Mouse (Mus musculus) olfactory bulb, adult 2 months (tissue): ENCODE data around the gene Gm4869. TPM values are rescaled to one million over a fixed set of nuclear protein-coding genes. Genes with fewer than 3 reads are reported as not detected.

Source experiments
- H3K27ac ChIP-seq: fragments of 200-500 bp; 2 replicates; pipeline ENCODE4 v1.5.1; 2012; ENCODE audit warnings: low read depth, low read length; ENCODE audit not compliant: insufficient read depth
- H3K4me1 ChIP-seq: fragments of 200-500 bp; 2 replicates; pipeline ENCODE4 v1.6.1; 2012; ENCODE audit warnings: low read length; ENCODE audit not compliant: control insufficient read depth, insufficient read depth
- H3K4me3 ChIP-seq: fragments of 200-500 bp; 2 replicates; pipeline ENCODE4 v1.5.1; 2012; ENCODE audit warnings: mild to moderate bottlenecking, low read depth, low read length, moderate library complexity; ENCODE audit not compliant: insufficient read depth
- CTCF ChIP-seq: fragments of 200-500 bp; IDR thresholded peaks from 2 replicates; pipeline ENCODE4 v1.5.1; 2012; ENCODE audit warnings: low read depth, mild to moderate bottlenecking, low read length, moderate library complexity; ENCODE audit not compliant: insufficient read depth
- POLR2A ChIP-seq: fragments of 200-500 bp; IDR thresholded peaks from 2 replicates; pipeline ENCODE4 v1.6.1; 2012; ENCODE audit warnings: mild to moderate bottlenecking, low read depth, low read length, moderate library complexity; ENCODE audit not compliant: insufficient read depth
- WGBS: fragments of 180-500 bp; shearing (Covaris S2); methylation state at CpG from one replicate; pipeline ENCODE4 v1.1.7; 2018; 5-methylcytosine and 5-hydroxymethylcytosine counted together
- polyA plus RNA-seq: library from polyadenylated mRNA; stranded (reverse); fragments of >200 nt; gene quantifications from 2 replicates; pipeline ENCODE4 v1.2.4, GENCODE M21; 2012; ENCODE audit warnings: low replicate concordance; ENCODE audit not compliant: missing spikeins, insufficient read depth, insufficient read length

Gene Gm4869
- polyA plus RNA-seq: not detected in 2 replicates

DNA sequence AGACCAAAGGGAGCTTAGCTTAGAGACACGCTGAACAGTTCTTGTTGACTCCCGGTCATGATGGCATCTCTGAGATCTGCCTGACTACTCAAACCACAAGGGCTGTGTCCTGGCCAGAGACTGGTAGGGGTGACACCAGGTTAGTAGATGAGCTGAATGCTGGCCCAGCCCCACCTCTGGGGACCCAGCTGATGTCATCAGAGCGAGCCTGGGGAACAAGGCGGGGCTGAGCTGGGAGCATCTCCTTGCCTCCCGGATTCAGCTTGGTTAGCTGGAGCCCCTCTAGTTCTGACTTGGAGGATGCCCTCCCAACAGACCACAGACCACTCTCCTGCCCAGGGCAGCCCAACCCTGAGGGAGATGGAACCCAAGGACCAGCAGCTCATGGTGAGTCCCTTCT, at the start of gene Gm4869:
Gene Gm4869 (plus strand): TSS at position 301 of the 400 bp plus-strand sequence.
- 84% methylated on average over 5 of the region's 5 CpGs for WGBS
- Histone ChIP-seq H3K4me3 (no peak within 1 kb of the TSS), H3K27ac (no peak within 1 kb of the TSS), H3K4me1 (no peaks in the 10 kb centered on the region; the same call in 1 of the 2 replicates)
- no peak for TF ChIP-seq POLR2A
- no peak for TF ChIP-seq CTCF

DNA sequence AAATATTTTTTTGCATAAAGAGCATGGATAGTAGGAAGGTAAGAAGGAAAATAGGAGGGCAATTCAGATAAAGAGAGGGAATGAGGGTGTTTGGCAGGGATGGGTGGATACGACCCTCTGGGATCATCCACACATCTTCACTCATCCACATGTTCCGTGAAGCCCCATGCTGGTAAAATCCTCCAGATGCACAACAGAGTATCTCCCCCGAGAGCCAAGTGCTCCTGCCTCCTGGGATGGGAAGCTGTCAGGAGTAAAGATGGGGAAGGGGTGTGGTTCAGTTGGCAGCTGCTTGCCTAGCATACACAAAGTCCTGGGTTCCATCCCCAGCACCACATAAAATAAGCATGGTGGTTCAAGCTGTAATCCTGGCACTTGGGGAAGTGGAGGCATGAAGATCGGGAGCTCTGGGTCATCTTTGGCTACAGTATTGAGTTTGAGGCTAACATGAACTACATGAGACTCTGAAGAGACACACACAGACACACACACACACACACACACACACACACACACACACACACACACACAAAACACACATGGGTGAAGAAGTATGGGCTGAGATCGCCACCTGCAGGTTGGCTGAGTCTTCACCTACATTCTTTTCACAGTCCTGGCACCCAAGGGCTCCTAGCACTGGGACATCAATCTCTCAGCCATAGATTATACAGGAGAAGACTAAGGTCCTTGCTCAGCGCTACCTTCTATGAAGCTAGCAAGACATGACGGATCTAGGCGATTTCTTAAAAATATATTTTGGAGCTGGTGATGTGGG, 49.1 kb upstream of the Gm4869 start:
- Histone ChIP-seq H3K4me1 (no peaks in the 10 kb centered on the region), H3K27ac (no peak overlapping the region), H3K4me3 (no peak overlapping the region)
- no peak for TF ChIP-seq CTCF
- no peak for TF ChIP-seq POLR2A
- WGBS: 67% methylated on average over 8 of the region's 8 CpGs

DNA sequence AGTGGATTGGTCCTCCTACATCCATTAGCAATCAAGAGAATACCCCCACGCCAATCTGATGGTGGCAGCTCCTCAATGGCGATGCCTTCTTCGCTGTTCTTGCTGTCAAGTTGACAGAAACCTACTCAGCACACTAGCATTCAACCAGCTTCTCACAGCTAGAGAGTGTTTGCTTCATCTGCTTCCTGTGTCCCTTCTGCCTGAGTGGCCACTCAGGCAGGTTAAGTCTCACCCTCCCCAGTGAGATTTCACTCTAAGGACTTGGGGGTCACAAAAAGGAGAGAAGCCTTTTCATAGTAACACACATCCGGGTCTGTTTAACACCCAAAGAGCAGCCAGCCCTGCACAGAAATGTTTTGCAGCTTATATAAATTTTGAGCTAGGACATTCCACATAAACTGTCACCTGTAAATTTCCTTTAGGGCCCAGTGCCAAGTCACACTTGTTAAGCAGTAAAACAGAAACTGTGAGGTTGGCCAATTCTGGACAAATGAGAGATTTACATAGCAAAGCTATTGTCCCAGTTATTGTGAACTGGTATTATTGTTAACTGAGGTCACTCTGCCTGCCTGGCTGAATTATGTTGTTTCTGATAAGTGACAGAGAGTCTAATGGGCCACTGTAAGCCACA, 42.7 kb upstream of the Gm4869 start:
- no peak overlapping the region for H3K4me3 ChIP-seq
- no peaks in the 10 kb centered on the region for H3K4me1 ChIP-seq
- TF ChIP-seq POLR2A: no peak
- TF ChIP-seq CTCF: no peak
- WGBS: 82% methylated on average over 4 of the region's 4 CpGs
- H3K27ac ChIP-seq: no peak overlapping the region

DNA sequence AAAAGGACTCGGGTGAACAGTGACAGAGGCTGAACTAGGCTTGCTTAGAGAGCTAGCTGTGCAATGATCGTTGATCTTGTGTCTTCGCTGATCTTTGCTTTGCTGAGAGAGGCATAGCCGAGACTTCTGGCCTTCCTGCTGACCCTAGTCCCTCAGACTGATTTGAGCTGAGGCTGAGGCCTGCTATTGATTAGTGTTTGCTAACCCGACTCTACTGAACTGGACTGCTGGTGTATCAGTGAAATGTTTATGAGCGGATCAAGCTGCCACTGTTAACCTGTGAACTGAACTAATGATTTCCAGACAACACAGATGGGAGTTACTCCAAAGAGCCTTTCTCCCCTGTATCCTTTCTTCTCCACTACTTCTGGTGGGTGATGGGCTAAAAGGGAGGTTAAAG, 40.3 kb upstream of the Gm4869 start:
- Histone ChIP-seq H3K4me1 (no peaks in the 10 kb centered on the region), H3K4me3 (no peak overlapping the region), H3K27ac (no peak overlapping the region)
- no peak for TF ChIP-seq CTCF
- TF ChIP-seq POLR2A: no peak
- 82% methylated on average over 6 of the region's 6 CpGs for WGBS

DNA sequence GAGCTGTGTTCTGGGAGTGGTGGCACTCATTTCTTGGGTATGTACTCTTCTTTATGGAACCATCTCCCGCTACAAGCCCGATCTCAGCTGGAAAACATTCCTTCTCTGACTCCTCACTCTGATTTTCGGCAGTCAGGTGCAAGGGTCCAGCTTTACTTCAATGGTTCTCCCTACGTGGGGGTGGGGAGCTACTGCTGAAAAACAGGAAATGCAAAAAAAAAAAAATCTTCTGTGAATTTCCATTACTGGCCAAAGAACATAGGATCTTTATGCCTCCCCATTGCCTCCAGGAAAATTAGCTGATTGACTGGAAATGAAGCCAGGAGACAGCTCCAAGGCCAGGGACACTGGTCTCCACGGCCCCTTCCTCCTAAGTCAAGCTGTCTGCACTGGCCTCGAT, 38.8 kb upstream of the Gm4869 start:
- Histone ChIP-seq H3K4me3 (no peak overlapping the region), H3K27ac (no peak overlapping the region), H3K4me1 (no peaks in the 10 kb centered on the region)
- 81% methylated on average over 6 of the region's 6 CpGs for WGBS
- TF ChIP-seq CTCF: no peak

DNA sequence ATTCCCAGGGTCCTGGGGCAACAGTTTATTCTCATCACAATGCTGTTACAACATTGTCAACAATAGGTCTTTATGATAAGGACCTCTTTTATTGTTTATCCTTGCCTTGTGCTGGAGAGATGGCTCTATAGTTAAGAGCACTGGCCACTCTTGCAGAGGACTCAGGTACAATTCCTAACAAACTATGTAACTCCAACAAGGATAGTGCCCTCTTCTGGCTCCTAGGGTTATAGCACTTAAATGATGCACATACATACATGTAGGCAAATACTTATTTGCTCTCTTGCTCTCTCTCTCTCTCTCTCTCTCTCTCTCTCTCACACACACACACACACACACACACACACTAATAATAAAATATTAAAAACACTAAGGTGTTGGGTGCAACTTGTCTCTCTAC, 36.6 kb upstream of the Gm4869 start:
- no peaks in the 10 kb centered on the region for H3K4me1 ChIP-seq
- no peak overlapping the region for H3K4me3 ChIP-seq
- TF ChIP-seq CTCF: no peak
- no peak for TF ChIP-seq POLR2A
- no peak overlapping the region for H3K27ac ChIP-seq

DNA sequence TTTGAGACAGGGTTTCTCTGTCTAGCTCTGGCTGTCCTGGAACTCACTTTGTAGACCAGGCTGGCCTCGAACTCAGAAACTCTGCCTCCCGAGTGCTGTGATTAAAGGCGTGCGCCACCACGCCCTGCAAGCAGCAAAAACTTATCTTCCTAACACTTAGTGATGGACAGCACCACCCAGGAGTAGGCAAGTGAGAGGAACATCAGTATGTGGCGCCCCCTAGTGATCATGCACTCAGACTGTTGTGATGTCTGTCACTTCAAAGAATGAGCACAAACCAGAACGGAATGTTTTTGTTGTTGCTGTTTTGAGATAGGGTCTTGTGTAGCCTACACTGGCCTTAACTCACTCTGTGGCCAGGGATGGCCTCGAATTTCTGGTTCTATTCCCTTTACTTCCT, 34.1 kb upstream of the Gm4869 start:
- Histone ChIP-seq H3K4me3 (no peak overlapping the region), H3K4me1 (no peaks in the 10 kb centered on the region), H3K27ac (no peak overlapping the region)
- WGBS: 49% methylated on average over 8 of the region's 8 CpGs
- TF ChIP-seq POLR2A: no peak
- no peak for TF ChIP-seq CTCF

DNA sequence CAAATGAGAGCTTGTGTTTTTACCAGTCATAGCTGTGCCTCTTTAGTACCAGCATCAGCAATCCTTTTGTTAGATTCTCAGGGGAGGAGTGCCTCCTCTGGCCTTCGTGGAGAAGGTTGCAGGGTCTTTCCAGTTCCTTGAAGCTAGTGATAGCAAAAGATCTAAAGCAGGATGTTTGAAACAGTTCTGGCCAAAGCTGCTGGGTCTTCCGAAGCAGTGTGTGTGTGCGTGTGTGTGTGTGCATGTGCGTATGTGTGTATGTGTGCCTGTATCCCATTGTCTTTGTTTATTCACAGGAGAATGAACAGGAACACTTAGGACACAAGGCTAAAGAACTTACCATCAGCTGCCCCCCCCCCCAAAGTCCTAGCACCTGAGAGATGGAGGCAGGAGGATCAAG, 30.8 kb upstream of the Gm4869 start:
- Histone ChIP-seq H3K4me1 (no peaks in the 10 kb centered on the region), H3K27ac (no peak overlapping the region), H3K4me3 (no peak overlapping the region)
- TF ChIP-seq CTCF (no peak), POLR2A (no peak)
- 58% methylated on average over 4 of the region's 4 CpGs for WGBS

DNA sequence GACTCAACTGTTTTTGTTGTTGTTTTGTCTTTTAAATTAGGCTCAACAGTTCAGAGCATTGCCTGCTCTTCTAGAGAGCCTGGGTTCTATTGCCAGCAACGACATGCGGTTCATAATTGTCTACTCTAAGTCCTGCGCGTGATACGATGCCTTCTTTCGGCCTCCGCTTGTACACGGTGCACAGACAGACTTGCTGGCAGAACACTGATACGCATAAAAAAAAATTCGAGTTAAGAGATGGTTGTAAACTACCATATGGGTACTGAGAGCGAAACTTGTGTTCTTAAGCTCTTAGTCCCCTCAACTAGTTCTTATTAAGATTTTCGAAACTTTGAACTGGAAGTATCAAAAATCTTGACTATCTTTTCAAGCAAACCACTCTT, 27.3 kb upstream of the Gm4869 start:
- peak overlapping the region; percentile 97 for H3K27ac ChIP-seq
- TF ChIP-seq CTCF: no peak
- no peak for TF ChIP-seq POLR2A
- under 1% methylated on average over 12 of the region's 12 CpGs for WGBS
- H3K4me3 ChIP-seq: peak overlapping the region; percentile 92
- H3K4me1 ChIP-seq: peaks cover 12% of the 10 kb centered on the region
